Mouse (Mus musculus) forebrain, embryonic 11.5 days (tissue): ENCODE measurements around the gene Zap70. TPM values are rescaled to one million over a fixed set of nuclear protein-coding genes. Genes with fewer than 3 reads are reported as not detected.

Experiments used
- ATAC-seq: fragments of 200-750 bp; cut with Nextera tagmentation; replicated peaks from 2 replicates; pipeline ENCODE4 v1.8.0; 2017; ENCODE audit warnings: moderate TSS enrichment; ENCODE audit not compliant: low FRiP score
- DNase-seq: peaks from one replicate; pipeline ENCODE4 v3.0.0-alpha.2; 2017; ENCODE audit warnings: low spot score
- H3K27ac ChIP-seq: fragments of 300-500 bp; sonication (generic); 2 replicates; pipeline ENCODE4 v1.5.1; 2014; ENCODE audit warnings: low read depth, low read length
- H3K27me3 ChIP-seq: fragments of 300-500 bp; sonication (generic); 2 replicates; pipeline ENCODE4 v1.6.1; 2014; ENCODE audit warnings: mild to moderate bottlenecking, low read length, mixed read lengths; ENCODE audit not compliant: control insufficient read depth, insufficient read depth
- H3K36me3 ChIP-seq: fragments of 300-500 bp; sonication (generic); 2 replicates; pipeline ENCODE4 v1.6.1; 2014; ENCODE audit warnings: mild to moderate bottlenecking, low read length, moderate library complexity, mixed read lengths; ENCODE audit not compliant: control insufficient read depth, insufficient read depth
- H3K4me1 ChIP-seq: fragments of 300-500 bp; sonication (generic); replicated peaks from 2 replicates; pipeline ENCODE4 v1.6.1; 2014; ENCODE audit warnings: low read length, mixed read lengths; ENCODE audit not compliant: control insufficient read depth, insufficient read depth
- H3K4me2 ChIP-seq: fragments of 300-500 bp; sonication (generic); 2 replicates; pipeline ENCODE4 v1.6.1; 2014; ENCODE audit warnings: low read depth, mild to moderate bottlenecking, low read length, moderate library complexity, mixed read lengths; ENCODE audit not compliant: severe bottlenecking
- H3K4me3 ChIP-seq: fragments of 300-500 bp; sonication (generic); 2 replicates; pipeline ENCODE4 v1.5.1; 2014; ENCODE audit warnings: low read depth, low read length
- H3K9ac ChIP-seq: fragments of 300-500 bp; sonication (generic); 2 replicates; pipeline ENCODE4 v1.6.1; 2014; ENCODE audit warnings: low read length
- H3K9me3 ChIP-seq: fragments of 300-500 bp; sonication (generic); 2 replicates; pipeline ENCODE4 v1.6.1; 2016; ENCODE audit warnings: low read length, mixed read lengths; ENCODE audit not compliant: control insufficient read depth
- WGBS: fragments of 180-500 bp; shearing (Covaris S2); extraction: QIAGEN DNeasy Blood & Tissue Kit; methylation state at CpG from one replicate; pipeline ENCODE4 v1.1.7; 2014; 5-methylcytosine and 5-hydroxymethylcytosine counted together
- polyA plus RNA-seq: library from polyadenylated mRNA; unstranded; fragments of >200 nt; fragmentation: Nextera tagmentation; extraction: Ambion mirVana; gene quantifications from 2 replicates; pipeline ENCODE4 v1.2.1, GENCODE M21; 2014

The Zap70 gene
- polyA plus RNA-seq, 1 experiment from 2014 or later: 0.37 TPM

DNA sequence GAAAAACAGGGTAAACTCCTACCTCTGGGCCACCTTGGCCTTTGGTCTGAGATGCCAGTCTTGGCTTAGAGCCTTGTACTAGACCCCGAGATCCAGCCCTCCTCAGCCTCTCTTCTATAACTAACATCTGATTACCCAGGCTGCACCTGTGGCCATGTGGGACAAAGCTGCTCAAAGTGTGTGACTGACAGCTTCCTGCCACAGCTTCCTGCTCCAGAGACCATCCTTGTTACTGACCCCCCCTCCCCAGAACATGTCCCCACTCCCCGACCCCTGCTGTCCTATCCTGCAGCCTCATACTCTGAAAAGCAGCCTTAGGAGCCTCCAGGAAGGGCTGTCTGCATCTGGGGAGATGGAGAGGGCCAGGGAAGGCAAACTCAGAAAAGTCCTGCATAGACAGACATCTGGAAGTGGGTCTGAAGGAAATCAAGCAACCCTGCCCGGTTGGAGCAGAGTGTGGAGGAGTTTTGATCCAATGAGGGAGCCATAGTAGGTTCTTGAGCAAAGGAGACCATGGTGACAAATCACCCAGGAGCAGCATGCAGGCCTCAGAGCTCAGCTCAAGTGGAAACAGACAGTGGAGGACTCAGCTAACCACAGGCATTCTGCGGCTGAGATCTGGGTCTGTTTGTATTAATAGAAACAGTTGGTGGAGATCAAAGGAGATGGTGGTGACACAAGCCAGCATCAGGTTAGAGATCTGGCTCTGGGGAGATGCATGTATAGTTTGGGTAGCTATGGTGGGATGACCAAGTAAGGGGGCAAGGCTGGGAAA, 5.0 kb downstream of the Zap70 start:
- Histone ChIP-seq H3K9me3 (no peaks in the 10 kb centered on the region), H3K36me3 (no peaks in the 10 kb centered on the region), H3K4me2 (no peak overlapping the region), H3K27ac (no peak overlapping the region), H3K9ac (no peak overlapping the region), H3K27me3 (no peaks in the 10 kb centered on the region; the same call in none of the 2 replicates), H3K4me1 (no peaks in the 10 kb centered on the region), H3K4me3 (no peak overlapping the region)
- 77% methylated on average over 4 of the region's 4 CpGs for WGBS
- DNase-seq (no peak), ATAC-seq (no peak)

DNA sequence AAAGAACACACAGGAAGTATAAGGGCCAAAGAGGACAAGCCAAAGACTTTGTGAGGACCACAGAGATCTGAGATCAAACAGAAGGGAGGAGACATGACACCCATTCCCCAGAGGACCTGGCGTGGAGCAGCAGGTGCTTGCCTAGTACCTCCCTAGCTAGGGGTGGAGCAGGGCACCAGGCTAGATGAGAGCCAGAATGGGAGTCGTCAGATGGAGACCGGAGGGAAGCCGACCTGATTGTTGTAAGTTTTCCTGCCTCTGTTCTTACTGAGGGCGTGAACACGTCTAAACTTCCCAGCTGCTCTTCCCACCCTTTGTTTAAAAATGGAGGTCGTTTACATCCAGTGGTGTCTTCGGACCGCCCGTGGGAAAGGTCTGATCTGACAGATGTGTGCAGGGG, 5.7 kb downstream of the Zap70 start:
- Histone ChIP-seq H3K9ac (no peak overlapping the region), H3K27ac (no peak overlapping the region), H3K36me3 (no peaks in the 10 kb centered on the region), H3K4me2 (no peak overlapping the region), H3K9me3 (no peaks in the 10 kb centered on the region), H3K4me3 (no peak overlapping the region), H3K27me3 (no peaks in the 10 kb centered on the region; the same call in none of the 2 replicates), H3K4me1 (no peaks in the 10 kb centered on the region)
- ATAC-seq (no peak), DNase-seq (no peak)
- WGBS: 55% methylated on average over 10 of the region's 10 CpGs

DNA sequence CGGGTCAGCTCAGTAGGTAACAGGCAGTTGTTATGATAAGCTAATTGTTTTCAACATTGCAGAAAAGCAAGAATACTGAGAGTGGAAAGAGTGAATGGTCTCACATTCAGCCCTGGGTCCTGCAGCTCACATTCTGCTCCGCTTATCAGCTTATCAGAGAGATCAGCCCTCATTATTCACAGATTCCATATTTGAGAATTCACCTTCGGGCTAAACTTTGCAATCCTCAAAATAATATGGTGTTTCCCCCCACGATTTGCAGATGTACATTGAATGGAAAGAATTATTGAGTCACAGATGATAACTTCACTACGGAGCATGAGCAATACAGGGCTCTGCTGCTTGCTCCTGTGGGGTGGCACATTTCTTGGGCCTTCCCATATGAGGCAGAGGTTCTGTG, 7.2 kb downstream of the Zap70 start:
- ATAC-seq (no peak), DNase-seq (no peak)
- Histone ChIP-seq H3K4me3 (no peak overlapping the region), H3K27me3 (no peaks in the 10 kb centered on the region; the same call in none of the 2 replicates), H3K4me2 (no peak overlapping the region), H3K4me1 (no peaks in the 10 kb centered on the region), H3K27ac (no peak overlapping the region), H3K36me3 (no peaks in the 10 kb centered on the region), H3K9me3 (no peaks in the 10 kb centered on the region), H3K9ac (no peak overlapping the region)
- 81% methylated on average over 5 of the region's 5 CpGs for WGBS

DNA sequence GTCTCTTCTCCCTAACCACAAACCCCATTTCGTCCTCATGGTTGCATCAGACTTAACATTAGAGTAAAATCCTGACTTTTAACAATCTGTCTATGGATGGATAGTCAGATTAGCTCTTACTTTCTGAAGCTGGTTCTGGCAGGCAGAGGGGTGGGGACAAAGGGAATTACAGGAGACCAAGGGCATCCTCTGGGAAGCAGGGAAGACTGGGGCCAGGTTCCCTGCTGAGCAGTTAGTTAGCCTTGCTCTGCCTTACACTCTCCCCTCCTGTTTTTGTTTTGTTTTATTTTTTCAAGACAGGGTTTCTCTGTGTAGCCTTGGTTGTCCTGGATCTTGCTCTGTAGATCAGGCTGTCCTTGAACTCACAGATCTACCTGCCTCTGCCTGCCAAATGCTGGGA, 8.4 kb downstream of the Zap70 start:
- Histone ChIP-seq H3K27me3 (no peaks in the 10 kb centered on the region; the same call in none of the 2 replicates), H3K4me1 (no peaks in the 10 kb centered on the region), H3K9ac (no peak overlapping the region), H3K4me2 (no peak overlapping the region), H3K9me3 (no peaks in the 10 kb centered on the region), H3K4me3 (no peak overlapping the region), H3K27ac (no peak overlapping the region), H3K36me3 (no peaks in the 10 kb centered on the region)
- DNase-seq (no peak), ATAC-seq (no peak)
- WGBS: 88% methylated on average over 1 of the region's 1 CpGs

DNA sequence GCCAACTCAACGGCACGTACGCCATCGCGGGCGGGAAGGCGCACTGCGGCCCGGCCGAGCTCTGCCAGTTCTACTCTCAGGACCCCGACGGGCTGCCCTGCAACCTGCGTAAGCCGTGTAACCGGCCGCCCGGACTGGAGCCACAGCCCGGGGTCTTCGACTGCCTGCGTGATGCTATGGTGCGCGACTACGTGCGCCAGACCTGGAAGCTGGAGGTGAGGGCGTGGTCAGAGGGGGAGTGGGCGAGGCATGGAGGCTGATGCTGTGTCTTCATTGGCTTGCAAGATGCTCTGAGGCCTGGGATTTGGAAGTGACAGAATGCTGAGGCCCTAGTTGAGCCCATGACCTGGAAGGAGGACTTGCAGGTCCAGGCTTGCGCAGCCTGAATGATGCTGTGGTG, 9.4 kb downstream of the Zap70 start:
- ATAC-seq (no peak), DNase-seq (peak; percentile 59)
- 19% methylated on average over 27 of the region's 27 CpGs for WGBS
- Histone ChIP-seq H3K4me2 (peak overlapping the region; percentile 45; the same call in 1 of the 2 replicates), H3K4me3 (peak overlapping the region; percentile 14; the same call in 1 of the 2 replicates), H3K4me1 (no peaks in the 10 kb centered on the region), H3K27ac (no peak overlapping the region), H3K9ac (no peak overlapping the region), H3K36me3 (no peaks in the 10 kb centered on the region), H3K27me3 (no peaks in the 10 kb centered on the region; the same call in none of the 2 replicates), H3K9me3 (no peaks in the 10 kb centered on the region)

DNA sequence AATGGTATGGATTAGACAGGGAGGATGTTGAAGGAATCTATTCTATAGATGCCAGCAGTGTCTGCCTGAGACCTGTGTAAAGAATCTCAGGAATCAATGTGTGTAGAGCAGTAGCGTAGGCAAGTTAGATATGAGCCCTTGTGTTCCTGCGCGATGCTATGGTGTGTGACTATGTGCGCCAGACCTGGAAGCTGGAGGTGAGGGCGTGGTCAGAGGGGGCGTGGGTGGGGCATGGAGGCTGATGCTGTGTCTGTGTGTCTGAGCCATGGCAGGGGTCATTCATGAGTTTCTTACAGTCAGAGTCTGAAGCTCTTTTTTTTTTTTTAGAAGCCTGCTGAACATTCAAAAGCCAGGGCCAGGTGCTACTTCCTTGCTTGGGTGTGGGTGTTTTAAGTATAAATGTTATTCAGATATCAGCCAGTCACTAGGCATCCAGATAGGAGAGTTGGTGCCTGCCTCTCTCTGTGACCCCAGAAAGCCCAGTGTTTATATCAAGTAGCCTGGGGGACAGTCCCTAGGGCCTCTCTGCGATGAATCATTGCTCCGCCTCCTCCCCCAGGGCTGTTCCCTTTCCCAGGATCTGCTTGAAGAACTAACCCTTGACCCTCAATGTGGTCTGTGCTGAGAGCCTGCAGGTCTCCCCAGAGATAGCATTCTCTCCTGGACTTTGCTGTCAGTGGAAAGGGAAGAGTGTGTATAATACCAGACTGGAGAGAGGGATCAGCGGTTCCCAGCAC, 10.8 kb downstream of the Zap70 start:
- Histone ChIP-seq H3K27me3 (no peaks in the 10 kb centered on the region; the same call in none of the 2 replicates), H3K9me3 (no peaks in the 10 kb centered on the region), H3K4me2 (no peak overlapping the region), H3K27ac (no peak overlapping the region), H3K9ac (no peak overlapping the region), H3K4me3 (no peak overlapping the region), H3K36me3 (no peaks in the 10 kb centered on the region), H3K4me1 (no peaks in the 10 kb centered on the region)
- no peak for ATAC-seq
- WGBS: 92% methylated on average over 9 of the region's 9 CpGs
- DNase-seq: no peak

DNA sequence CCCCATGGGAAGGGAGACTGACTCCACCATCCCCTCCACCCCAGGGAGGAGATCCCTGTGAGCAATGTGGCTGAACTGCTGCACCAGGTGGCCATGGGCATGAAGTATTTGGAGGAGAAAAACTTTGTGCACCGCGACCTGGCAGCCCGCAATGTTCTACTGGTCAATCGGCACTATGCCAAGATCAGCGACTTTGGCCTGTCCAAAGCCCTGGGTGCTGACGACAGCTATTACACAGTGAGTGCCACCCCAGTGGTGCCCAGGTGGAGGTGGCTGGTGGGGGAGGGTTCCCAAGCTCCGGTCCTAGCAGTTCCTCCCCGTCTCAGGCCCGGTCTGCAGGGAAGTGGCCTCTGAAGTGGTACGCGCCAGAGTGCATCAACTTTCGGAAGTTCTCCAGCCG, 19.2 kb downstream of the Zap70 start:
- ATAC-seq (no peak), DNase-seq (no peak)
- Histone ChIP-seq H3K36me3 (no peaks in the 10 kb centered on the region), H3K4me3 (no peak overlapping the region), H3K4me1 (no peaks in the 10 kb centered on the region), H3K27ac (no peak overlapping the region), H3K9me3 (no peaks in the 10 kb centered on the region), H3K4me2 (no peak overlapping the region), H3K9ac (no peak overlapping the region), H3K27me3 (no peaks in the 10 kb centered on the region)
- WGBS: 90% methylated on average over 13 of the region's 13 CpGs

DNA sequence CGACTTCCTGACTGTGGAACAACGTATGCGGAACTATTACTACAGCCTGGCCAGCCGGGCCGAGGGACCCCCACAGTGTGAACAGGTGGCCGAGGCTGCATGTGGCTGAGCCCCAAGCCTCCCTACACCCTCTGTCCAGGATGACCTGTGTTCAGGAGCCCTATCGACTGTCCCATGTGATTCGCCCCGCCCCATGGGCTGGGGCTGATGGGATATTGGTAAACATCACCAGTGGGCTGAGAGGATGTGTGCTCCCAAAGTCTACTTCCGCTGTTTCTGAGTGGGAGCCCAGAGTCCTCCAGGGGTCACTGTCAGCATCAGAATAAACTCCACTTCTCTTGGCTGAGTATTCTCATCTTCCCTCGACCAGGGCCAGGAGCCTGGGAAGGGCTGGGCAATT, 20.9 kb downstream of the Zap70 start:
- Histone ChIP-seq H3K9ac (no peak overlapping the region), H3K27me3 (no peaks in the 10 kb centered on the region), H3K36me3 (no peaks in the 10 kb centered on the region), H3K9me3 (no peaks in the 10 kb centered on the region), H3K27ac (no peak overlapping the region), H3K4me2 (no peak overlapping the region), H3K4me3 (no peak overlapping the region), H3K4me1 (no peaks in the 10 kb centered on the region)
- 86% methylated on average over 11 of the region's 11 CpGs for WGBS
- DNase-seq (no peak), ATAC-seq (no peak)
